Mouse (Mus musculus) liver, adult 2 months (tissue): Measurements from ENCODE around the gene Zfp658.

Experiments used
- CTCF ChIP-seq: fragments of 200-500 bp; IDR thresholded peaks from 2 replicates; pipeline ENCODE4 v1.5.1; 2011; ENCODE audit warnings: low read depth, low read length, control low read depth
- POLR2A ChIP-seq: fragments of 200-500 bp; IDR thresholded peaks from 2 replicates; pipeline ENCODE4 v1.6.1; 2011; ENCODE audit warnings: low read length, control low read depth; ENCODE audit not compliant: insufficient read depth; ENCODE audit errors: extremely low read depth

- no peak for TF ChIP-seq CTCF
- no peak for TF ChIP-seq POLR2A
These were observed at the start of gene Zfp658 for GRCm38 (mm10) chr7:43562006-43562633.
